Mouse (Mus musculus) neural tube, embryonic 11.5 days (tissue): ENCODE measurements at regions not wholly inside any gene's neighbourhood (a gene's known extent, or its start where the extent isn't known, plus 50 kb on each side); places are given as distances from the start of the nearest gene placed in this dataset.
"Not testable (repeated sequence)": the region's sequence is repeated elsewhere in the genome, so short reads cannot be mapped to it uniquely, and the experiment has no call there.

ENCODE experiments used
- ATAC-seq: fragments of 200-750 bp; cut with Nextera tagmentation; 2 replicates; pipeline ENCODE4 v1.8.0; 2017; ENCODE audit warnings: moderate number of reproducible peaks, mild to moderate bottlenecking, moderate TSS enrichment, moderate library complexity; ENCODE audit not compliant: insufficient read depth, low FRiP score, low TSS enrichment
- DNase-seq: peaks from one replicate; pipeline ENCODE4 v3.0.0-alpha.2; 2015; ENCODE audit warnings: low spot score
- H3K27ac ChIP-seq: fragments of 300-500 bp; sonication (generic); 2 replicates; pipeline ENCODE4 v1.5.1; 2014; ENCODE audit warnings: low read depth, mild to moderate bottlenecking, low read length
- H3K27me3 ChIP-seq: fragments of 300-500 bp; sonication (generic); 2 replicates; pipeline ENCODE4 v1.6.1; 2014; ENCODE audit warnings: mild to moderate bottlenecking, low read length, mixed read lengths; ENCODE audit not compliant: control insufficient read depth, insufficient read depth
- H3K36me3 ChIP-seq: fragments of 300-500 bp; sonication (generic); 2 replicates; pipeline ENCODE4 v1.6.1; 2014; ENCODE audit warnings: mild to moderate bottlenecking, low read length, moderate library complexity, mixed read lengths; ENCODE audit not compliant: control insufficient read depth, insufficient read depth
- H3K4me1 ChIP-seq: fragments of 300-500 bp; sonication (generic); 2 replicates; pipeline ENCODE4 v1.6.1; 2014; ENCODE audit warnings: low read length, mixed read lengths; ENCODE audit not compliant: control insufficient read depth, insufficient read depth
- H3K4me2 ChIP-seq: fragments of 300-500 bp; sonication (generic); 2 replicates; pipeline ENCODE4 v1.6.1; 2014; ENCODE audit warnings: low read depth, mild to moderate bottlenecking, moderate library complexity
- H3K4me3 ChIP-seq: fragments of 300-500 bp; sonication (generic); 2 replicates; pipeline ENCODE4 v1.5.1; 2014; ENCODE audit warnings: low read depth, low read length
- H3K9ac ChIP-seq: fragments of 300-500 bp; sonication (generic); 2 replicates; pipeline ENCODE4 v1.6.1; 2014; ENCODE audit warnings: mild to moderate bottlenecking, low read length
- H3K9me3 ChIP-seq: fragments of 300-500 bp; sonication (generic); 2 replicates; pipeline ENCODE4 v1.6.1; 2016; ENCODE audit warnings: low read length; ENCODE audit not compliant: control insufficient read depth
- WGBS: fragments of 180-500 bp; shearing (Covaris S2); extraction: QIAGEN DNeasy Blood & Tissue Kit; methylation state at CpG from one replicate; pipeline ENCODE4 v1.1.7; 2014; 5-methylcytosine and 5-hydroxymethylcytosine counted together

GRCm38 (mm10) chr13:5666235-5667007, 194.9 kb upstream of the Klf6 start:
- H3K27ac ChIP-seq, result no peak overlapping the region
- WGBS, result 90% methylated on average over 3 of the region's 3 CpGs
- H3K4me3 ChIP-seq, result no peak overlapping the region
- H3K36me3 ChIP-seq, result no peaks in the 10 kb centered on the region
- DNase-seq (no peak), ATAC-seq (no peak)
- H3K27me3 ChIP-seq, result no peaks in the 10 kb centered on the region
- no peak overlapping the region for H3K9ac ChIP-seq
- H3K4me2 ChIP-seq, result no peak overlapping the region
- no peaks in the 10 kb centered on the region for H3K4me1 ChIP-seq
- no peaks in the 10 kb centered on the region for H3K9me3 ChIP-seq

- Histone ChIP-seq H3K36me3 (no peaks in the 10 kb centered on the region), H3K9ac (no peak overlapping the region), H3K4me2 (no peak overlapping the region), H3K27me3 (no peaks in the 10 kb centered on the region), H3K9me3 (no peaks in the 10 kb centered on the region), H3K4me1 (no peaks in the 10 kb centered on the region), H3K27ac (no peak overlapping the region), H3K4me3 (no peak overlapping the region)
- ATAC-seq (no peak), DNase-seq (no peak)
- WGBS, result 21% methylated on average over 1 of the region's 1 CpGs
Measured at GRCm38 (mm10) chr13:5675668-5676067, 185.6 kb upstream of the Klf6 start.

- Histone ChIP-seq H3K4me2 (no peak overlapping the region), H3K36me3 (no peaks in the 10 kb centered on the region), H3K9ac (no peak overlapping the region), H3K9me3 (no peaks in the 10 kb centered on the region), H3K27me3 (no peaks in the 10 kb centered on the region), H3K27ac (no peak overlapping the region), H3K4me3 (no peak overlapping the region), H3K4me1 (no peaks in the 10 kb centered on the region)
- 65% methylated on average over 4 of the region's 4 CpGs for WGBS
- DNase-seq (no peak), ATAC-seq (no peak)
Measured at GRCm38 (mm10) chr13:5690124-5690523, 171.2 kb upstream of the Klf6 start.

- not testable (repeated sequence) for H3K9me3 ChIP-seq, ATAC-seq, H3K27ac ChIP-seq, DNase-seq, H3K4me2 ChIP-seq, H3K9ac ChIP-seq, H3K36me3 ChIP-seq, H3K4me1 ChIP-seq, H3K4me3 ChIP-seq, H3K27me3 ChIP-seq
- WGBS, result 87% methylated on average over 2 of the region's 2 CpGs
Measured at GRCm38 (mm10) chr13:5690680-5691079, 170.6 kb upstream of the Klf6 start.

- Histone ChIP-seq H3K4me1 (no peaks in the 10 kb centered on the region), H3K9ac (no peak overlapping the region), H3K27me3 (no peaks in the 10 kb centered on the region), H3K27ac (no peak overlapping the region), H3K4me3 (no peak overlapping the region), H3K9me3 (no peaks in the 10 kb centered on the region), H3K4me2 (no peak overlapping the region), H3K36me3 (no peaks in the 10 kb centered on the region)
- ATAC-seq (no peak), DNase-seq (no peak)
- 95% methylated on average over 8 of the region's 8 CpGs for WGBS
Measured at GRCm38 (mm10) chr13:5694626-5695025, 166.7 kb upstream of the Klf6 start.

- WGBS, result 62% methylated on average over 3 of the region's 3 CpGs
- not testable (repeated sequence) for H3K9ac ChIP-seq, H3K27me3 ChIP-seq, DNase-seq, H3K36me3 ChIP-seq, H3K9me3 ChIP-seq, H3K4me2 ChIP-seq, H3K27ac ChIP-seq, H3K4me3 ChIP-seq, H3K4me1 ChIP-seq, ATAC-seq
Measured at GRCm38 (mm10) chr13:5695581-5695980, 165.7 kb upstream of the Klf6 start.

GRCm38 (mm10) chr13:5696377-5696776, 164.9 kb upstream of the Klf6 start:
- no peaks in the 10 kb centered on the region for H3K27me3 ChIP-seq
- 44% methylated on average over 2 of the region's 2 CpGs for WGBS
- DNase-seq (no peak), ATAC-seq (no peak)
- H3K9me3 ChIP-seq, result no peaks in the 10 kb centered on the region
- H3K27ac ChIP-seq, result no peak overlapping the region
- no peaks in the 10 kb centered on the region for H3K36me3 ChIP-seq
- H3K4me3 ChIP-seq, result no peak overlapping the region
- no peak overlapping the region for H3K9ac ChIP-seq
- no peak overlapping the region for H3K4me2 ChIP-seq
- H3K4me1 ChIP-seq, result no peaks in the 10 kb centered on the region

GRCm38 (mm10) chr13:5697329-5697728, 164.0 kb upstream of the Klf6 start:
- not testable (repeated sequence) for H3K4me3 ChIP-seq, H3K9me3 ChIP-seq, H3K27ac ChIP-seq, H3K9ac ChIP-seq, H3K4me1 ChIP-seq, H3K36me3 ChIP-seq, H3K4me2 ChIP-seq, H3K27me3 ChIP-seq, DNase-seq, ATAC-seq
- WGBS, result 41% methylated on average over 1 of the region's 1 CpGs

GRCm38 (mm10) chr13:5702071-5702470, 159.2 kb upstream of the Klf6 start:
- H3K4me2 ChIP-seq, result no peak overlapping the region
- DNase-seq, result no peak
- H3K9ac ChIP-seq, result no peak overlapping the region
- H3K4me1 ChIP-seq, result no peaks in the 10 kb centered on the region
- H3K36me3 ChIP-seq, result no peaks in the 10 kb centered on the region
- ATAC-seq, result no peak
- no peaks in the 10 kb centered on the region for H3K9me3 ChIP-seq
- no peak overlapping the region for H3K4me3 ChIP-seq
- 84% methylated on average over 3 of the region's 3 CpGs for WGBS
- H3K27ac ChIP-seq, result no peak overlapping the region
- H3K27me3 ChIP-seq, result no peaks in the 10 kb centered on the region
